ENCODE assay signal across 19 mouse cellular contexts in genomic region chr8:72293309-72293708, GRCm38 (mm10).
"Had no signal": no experiment of that assay in that cellular context is flagged by ENCODE, and none has a peak within 500 bp of the region (broad histone marks: within the 10 kb centered on the region; RNA-seq: fewer than 3 reads in every experiment).

No protein-coding gene starts in this region.

- H3K27ac ChIP-seq: intestine, embryonic 15.5 days; kidney, embryonic 15.5 days; limb, embryonic 12.5 days; limb, embryonic 15.5 days; liver, embryonic 13.5 days had no signal

- H3K4me2 ChIP-seq: intestine, embryonic 15.5 days; kidney, embryonic 15.5 days; limb, embryonic 12.5 days; limb, embryonic 15.5 days; liver, embryonic 13.5 days; midbrain, embryonic 11.5 days had no signal

- H3K9me3 ChIP-seq: intestine, embryonic 15.5 days; kidney, embryonic 15.5 days; limb, embryonic 12.5 days; limb, embryonic 15.5 days; liver, embryonic 13.5 days had no signal

- H3K27me3 ChIP-seq: intestine, embryonic 15.5 days; kidney, embryonic 15.5 days; limb, embryonic 15.5 days; liver, embryonic 13.5 days had no signal

- DNase-seq: kidney, adult 11 months; kidney, adult 8-10 months; kidney, postnatal 10 days; kidney, postnatal 36 days; left cerebral cortex, postnatal 4 days; liver, embryonic 13.5 days; lung, adult 2 months; lung, postnatal 10 days; lung, postnatal 4 days; midbrain, embryonic 14.5 days; right cerebral cortex, adult 18-20 months; right cerebral cortex, postnatal 14 days; right cerebral cortex, postnatal 4 days; thymus, postnatal 25 days had no signal

- H3K36me3 ChIP-seq: intestine, embryonic 15.5 days; kidney, embryonic 15.5 days; limb, embryonic 12.5 days; limb, embryonic 15.5 days; liver, embryonic 13.5 days had no signal

- H3K4me3 ChIP-seq: intestine, embryonic 15.5 days; kidney, embryonic 15.5 days; limb, embryonic 12.5 days; limb, embryonic 15.5 days; liver, embryonic 13.5 days had no signal

- ATAC-seq: intestine, embryonic 15.5 days had no signal

- H3K9ac ChIP-seq: intestine, embryonic 15.5 days; kidney, embryonic 15.5 days; limb, embryonic 12.5 days; limb, embryonic 15.5 days; liver, embryonic 13.5 days had no signal
